Mouse (Mus musculus) gastrocnemius, adult 18-20 months (tissue): ENCODE measurements around the gene Defb45. TPM values are rescaled to one million over a fixed set of nuclear protein-coding genes. Genes with fewer than 3 reads are reported as not detected.
A peak's percentile ranks its signal among the peaks of the same experiment; 100 is the strongest.

Experiments used
- DNase-seq: peaks from one replicate; pipeline ENCODE4 v3.0.0; 2021; ENCODE audit warnings: low spot score
- total RNA-seq, 2 experiments: library from RNA; stranded (reverse); gene quantifications; 2 replicates each; pipeline ENCODE4 v1.2.3; 2021

The Defb45 gene
- total RNA-seq, 2 experiments from 2014 or later = not detected

DNA sequence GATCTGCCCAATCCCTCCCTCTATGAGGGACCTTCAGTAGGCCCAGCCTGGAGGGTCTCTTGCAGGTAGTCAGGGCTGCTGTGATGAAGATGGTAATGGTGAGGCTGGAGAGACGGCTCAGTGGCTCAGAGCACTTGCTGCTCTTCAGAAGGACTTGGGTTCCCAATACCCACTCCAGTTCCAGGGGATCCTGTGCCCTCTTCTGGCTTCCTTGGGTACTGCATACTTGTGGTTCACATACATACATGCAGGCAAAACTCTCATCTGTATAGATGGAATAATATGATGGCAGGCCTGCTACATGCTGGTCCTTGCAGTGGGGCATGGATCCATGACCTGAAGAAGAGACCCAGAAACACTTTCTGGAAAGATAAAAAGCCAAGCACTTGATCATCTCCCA, 9.5 kb upstream of the Defb45 start:
- DNase-seq = no peak

DNA sequence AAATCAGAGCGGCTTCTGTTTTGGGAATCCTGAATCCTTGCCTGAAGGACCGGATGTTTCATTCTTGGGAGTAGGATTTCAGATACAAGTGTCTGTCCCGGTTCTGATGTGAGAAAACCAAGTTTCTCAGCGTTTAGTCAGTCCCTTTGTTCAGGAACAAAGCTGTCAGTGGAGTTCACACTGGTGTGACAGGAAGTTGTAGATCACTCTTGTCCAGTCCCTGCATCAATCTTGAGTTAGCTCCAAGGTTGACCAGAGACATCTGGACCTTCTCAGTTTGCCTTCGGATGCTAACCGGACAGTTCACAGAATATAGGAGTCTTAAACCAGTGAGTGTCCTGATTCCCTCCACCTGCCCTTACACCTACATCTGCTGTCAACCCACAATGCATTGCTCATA, 8.5 kb upstream of the Defb45 start:
- no peak for DNase-seq

- no peak for DNase-seq
Observed at GRCm38 (mm10) chr2:152604057-152604456, 4.9 kb upstream of the Defb45 start, which contains the start of gene Defb36. Gene Defb36 (plus strand): TSS chr2:152604327.

GRCm38 (mm10) chr2:152601275-152601960, 2.2 kb upstream of the Defb45 start:
- no peak for DNase-seq

GRCm38 (mm10) chr2:152600076-152600475, 877 bp upstream of the Defb45 start:
- no peak for DNase-seq

DNA sequence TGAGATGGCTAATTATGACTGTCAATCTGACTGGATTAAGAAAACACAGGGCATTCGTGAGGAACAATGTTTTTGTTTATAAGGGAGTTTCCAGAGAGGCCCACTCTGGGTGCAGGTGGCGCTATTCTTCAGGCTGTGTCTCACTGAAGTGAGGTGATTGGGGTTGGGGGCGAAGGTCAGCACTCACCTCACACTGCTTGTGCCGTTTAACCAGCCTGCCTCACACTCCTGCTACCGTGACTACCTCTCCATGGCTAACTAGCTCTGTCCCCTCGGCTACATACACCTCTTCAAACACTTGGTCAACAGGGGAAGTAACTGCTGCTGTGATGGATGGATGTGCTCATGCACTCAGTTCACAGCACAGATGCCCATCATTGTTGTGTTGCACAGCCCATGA, 10.2 kb downstream of the Defb45 start:
- DNase-seq = no peak

DNA sequence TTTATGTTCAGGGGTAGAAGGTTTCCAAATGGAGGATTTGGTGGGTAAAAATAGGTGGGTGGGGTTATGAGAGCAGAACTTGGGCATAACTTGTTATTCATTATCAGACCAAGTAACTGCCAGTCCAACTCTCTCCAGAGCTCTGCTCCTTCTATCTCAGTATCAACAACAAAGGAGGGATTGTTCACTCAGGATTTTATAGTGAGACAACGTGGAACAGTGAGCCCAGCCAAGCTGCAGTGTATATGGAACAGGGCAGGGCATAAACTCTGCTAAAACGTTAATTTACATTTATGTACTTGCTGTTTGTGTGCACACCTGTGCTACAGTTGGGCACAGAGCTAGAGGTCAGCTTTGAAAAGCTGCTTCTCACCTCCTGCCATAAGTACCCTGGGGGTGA, 10.7 kb downstream of the Defb45 start:
- DNase-seq = no peak

- no peak for DNase-seq
Observed at GRCm38 (mm10) chr2:152586926-152587560, 12.2 kb downstream of the Defb45 start.

DNA sequence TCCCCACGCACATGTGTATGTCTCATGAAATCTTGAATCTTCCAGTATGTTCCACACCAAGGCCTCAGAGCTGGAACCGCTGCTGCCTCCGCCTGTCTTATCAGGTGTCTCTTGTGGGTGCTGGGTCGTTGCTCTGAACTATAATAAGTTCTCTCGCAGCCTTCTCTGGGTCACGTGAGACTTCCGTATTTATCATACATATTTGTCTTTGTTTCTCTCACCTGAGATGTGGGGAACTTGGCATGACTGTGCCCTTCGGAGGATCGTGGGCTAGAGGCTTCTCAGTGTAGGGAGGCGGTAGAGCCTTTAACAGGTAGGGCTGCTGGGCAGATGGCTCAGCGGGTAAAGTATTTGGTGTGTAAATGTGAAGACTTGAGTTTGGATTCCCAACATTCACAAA, 18.6 kb downstream of the Defb45 start:
- no peak for DNase-seq

- DNase-seq = no peak
Observed at GRCm38 (mm10) chr2:152580107-152580506, 19.1 kb downstream of the Defb45 start, which contains the start of gene Defb19. Gene Defb19 (minus strand): TSS chr2:152580312.

DNA sequence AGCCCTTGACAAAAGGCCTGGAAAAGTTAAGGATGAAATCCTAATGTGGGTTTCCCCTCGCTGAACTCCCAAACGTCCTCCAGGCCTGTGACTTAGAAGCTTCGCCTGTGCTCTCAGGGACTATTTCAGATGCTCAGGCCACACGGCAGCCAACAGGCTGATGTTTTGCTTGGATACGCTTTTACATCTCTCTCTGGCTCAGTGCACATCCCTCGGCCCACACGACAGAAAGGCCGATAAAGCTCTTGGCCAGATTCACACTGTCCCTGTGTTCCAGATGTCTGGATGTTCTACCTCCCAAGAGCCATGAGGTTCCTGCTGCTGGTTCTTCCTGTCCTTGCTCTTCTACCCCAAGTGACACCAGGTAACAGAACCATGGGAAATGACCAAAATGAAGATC, 25.7 kb downstream of the Defb45 start:
- no peak for DNase-seq

DNA sequence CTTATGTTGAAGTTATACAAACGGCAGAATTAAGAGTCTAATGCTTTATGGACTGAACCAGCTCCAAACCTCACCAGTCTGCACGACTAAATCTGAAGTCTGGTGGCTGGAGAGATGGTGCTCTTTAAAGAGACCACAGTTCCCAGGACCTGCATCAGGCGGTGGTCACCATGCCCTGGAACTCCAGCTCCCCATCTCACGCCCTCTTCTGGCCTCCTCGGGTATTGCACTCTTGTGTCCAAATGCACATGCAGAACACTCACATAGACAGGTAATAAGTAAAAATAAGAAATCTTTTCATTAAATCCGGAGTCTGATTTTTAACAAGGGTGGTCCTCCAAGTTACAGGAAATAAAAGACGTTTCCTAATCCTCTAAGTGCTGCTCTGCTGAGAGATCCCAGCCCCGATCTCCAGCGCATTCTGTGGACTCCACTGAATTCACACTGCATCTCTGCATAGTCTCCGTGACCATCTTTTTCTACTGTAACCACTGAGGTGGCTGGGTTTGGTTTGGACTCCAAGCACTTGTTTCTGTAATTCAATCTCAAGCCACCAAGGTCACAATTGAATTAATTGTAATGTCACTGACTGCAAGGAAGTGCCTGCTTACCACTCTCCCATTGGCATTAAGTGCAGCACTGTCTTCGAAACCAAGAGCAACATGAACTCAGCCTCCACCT, 26.9 kb downstream of the Defb45 start, which contains the start of gene Defb21:
Gene Defb21, plus strand, starts transcription at position 631 of the 681 bp plus-strand sequence.
- DNase-seq = no peak

DNA sequence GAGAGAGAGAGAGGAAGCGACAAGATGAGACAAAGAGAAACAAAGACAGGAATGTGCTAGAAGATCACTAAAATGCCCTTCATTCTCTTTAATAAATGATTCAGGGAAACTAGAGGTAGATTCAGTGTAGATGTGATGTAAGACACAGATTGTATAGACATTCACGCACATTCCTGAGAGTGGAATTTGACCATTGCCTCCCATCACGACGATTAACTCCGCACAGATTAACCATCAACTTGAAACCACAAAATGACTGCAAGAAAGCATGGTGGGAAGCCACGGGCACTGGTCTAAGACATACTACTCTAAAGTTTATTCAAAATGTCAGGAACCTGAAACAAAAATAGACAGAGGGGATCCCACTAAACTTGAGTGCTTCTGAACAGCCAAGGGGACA, 28.9 kb downstream of the Defb45 start:
- no peak for DNase-seq

GRCm38 (mm10) chr2:152569881-152570280, 29.3 kb downstream of the Defb45 start:
- no peak for DNase-seq

- no peak for DNase-seq
Observed at GRCm38 (mm10) chr2:152569038-152569437, 30.2 kb downstream of the Defb45 start, which contains the start of gene Gm17416. Gene Gm17416 (plus strand): TSS chr2:152569338.

DNA sequence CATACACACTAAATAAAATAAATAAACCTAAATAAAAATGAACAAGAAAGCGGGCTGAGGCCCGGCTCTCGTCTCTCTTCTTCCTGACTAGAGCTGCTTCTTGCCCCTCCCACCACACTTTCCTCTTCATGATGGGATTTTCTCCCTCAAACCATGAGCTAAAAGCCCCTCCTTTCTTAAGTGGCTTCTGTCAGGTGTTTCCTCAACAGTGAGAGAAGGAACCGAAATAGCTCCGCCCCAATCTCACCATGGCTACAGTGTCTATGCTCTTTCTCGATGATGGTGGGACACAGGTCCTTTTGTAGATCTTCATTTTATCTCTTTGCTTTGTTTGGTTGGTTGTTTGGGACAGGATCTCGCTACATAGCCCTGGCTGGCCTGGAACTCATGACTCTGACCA, 42.5 kb downstream of the Defb45 start:
- no peak for DNase-seq

DNA sequence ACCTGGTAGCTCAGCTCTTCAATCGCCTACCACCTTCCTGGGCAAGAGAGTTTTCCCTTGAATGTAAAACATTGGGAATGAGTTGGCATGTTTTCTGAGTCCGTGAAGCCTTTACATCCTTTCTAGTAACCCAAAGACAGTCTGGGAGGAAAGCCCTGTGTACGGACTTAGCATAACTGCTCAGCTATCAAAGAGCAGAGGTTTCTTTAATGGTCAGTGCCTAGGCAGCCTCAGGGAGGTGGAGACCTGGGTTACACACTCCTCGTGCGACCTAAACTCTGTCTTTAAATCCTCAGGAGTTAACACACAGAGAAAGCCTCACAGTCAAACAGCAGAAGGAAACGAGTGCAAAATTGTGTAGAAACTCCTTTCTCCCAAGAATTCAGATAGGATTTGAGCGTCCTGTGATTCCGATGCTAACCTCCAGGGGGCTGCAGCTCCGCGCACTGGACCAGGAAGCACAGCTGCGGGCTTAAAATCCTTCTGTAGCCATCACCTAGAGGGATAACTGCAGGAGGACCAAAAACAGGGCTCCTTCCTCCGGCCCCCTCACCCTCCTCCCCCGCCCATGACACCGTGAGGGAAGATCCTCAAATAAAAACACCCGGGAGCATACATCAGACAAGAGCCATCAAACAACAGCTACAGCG, 45.3 kb downstream of the Defb45 start:
- peak; percentile 35 for DNase-seq

- no peak for DNase-seq
Observed at GRCm38 (mm10) chr2:152548124-152548523, 51.1 kb downstream of the Defb45 start.

DNA sequence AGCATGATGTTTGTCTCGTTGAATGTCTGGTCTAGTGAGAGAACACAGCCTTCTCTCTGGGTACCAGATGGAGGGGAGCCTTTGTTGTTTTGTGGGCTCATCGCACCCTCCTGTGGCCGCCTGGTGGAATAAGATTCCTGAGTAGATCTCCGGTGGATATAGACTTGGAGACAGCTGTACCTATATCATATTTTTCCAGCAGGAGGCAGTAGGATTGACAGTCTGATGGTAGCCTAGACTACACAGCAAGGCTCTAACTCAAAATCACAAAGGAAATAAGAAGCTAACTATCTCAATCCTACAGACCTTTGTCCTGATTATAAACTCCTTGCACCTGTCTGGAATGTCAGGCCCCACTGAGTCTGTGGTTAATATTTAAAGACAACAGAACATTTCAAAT, 54.5 kb downstream of the Defb45 start:
- DNase-seq = no peak

- no peak for DNase-seq
Observed at GRCm38 (mm10) chr2:152543478-152543877, 55.7 kb downstream of the Defb45 start.
